Mouse (Mus musculus) myocyte (in vitro differentiated cells): ENCODE measurements around the gene Kcnq1.

ENCODE experiments used
- CEBPB ChIP-seq: IDR thresholded peaks from 2 replicates; pipeline ENCODE4 v1.6.1; 2011; ENCODE audit warnings: mild to moderate bottlenecking, moderate library complexity; ENCODE audit not compliant: poor library complexity, insufficient read depth, severe bottlenecking
- E2F4 ChIP-seq: IDR thresholded peaks from one replicate; pipeline ENCODE4 v1.6.1; 2011; ENCODE audit warnings: mild to moderate bottlenecking, control low read depth, moderate library complexity; ENCODE audit not compliant: insufficient read depth
- MAX ChIP-seq: IDR thresholded peaks from one replicate; pipeline ENCODE4 v1.6.1; 2011; ENCODE audit warnings: low read depth, mild to moderate bottlenecking, control low read depth
- MYOG ChIP-seq, 3 experiments: IDR thresholded peaks; one replicate each; pipeline ENCODE4 v1.6.1; 2011; ENCODE audit warnings: control low read depth in 2 of 3, low read depth in 2 of 3, mild to moderate bottlenecking in 2 of 3; ENCODE audit not compliant: insufficient read length in 2 of 3, control insufficient read depth in 1 of 3, insufficient read depth in 1 of 3
- POLR2A ChIP-seq: IDR thresholded peaks from one replicate; pipeline ENCODE4 v1.6.1; 2011; ENCODE audit warnings: low read depth, mild to moderate bottlenecking, control low read depth, moderate library complexity; ENCODE audit not compliant: insufficient read length
- TCF12 ChIP-seq: IDR thresholded peaks from one replicate; pipeline ENCODE4 v1.6.1; 2011; ENCODE audit warnings: mild to moderate bottlenecking, control low read depth; ENCODE audit not compliant: poor library complexity, insufficient read depth, severe bottlenecking
- USF1 ChIP-seq: IDR thresholded peaks from one replicate; pipeline ENCODE4 v1.6.1; 2011; ENCODE audit warnings: low read depth, mild to moderate bottlenecking, control low read depth, moderate library complexity

- TF ChIP-seq POLR2A (no peak), MYOG (IDR thresholded peaks at IDR 0.05; ENCODE audit: control insufficient read depth in 1 of 3, insufficient read depth in 1 of 3, insufficient read length in 2 of 3, low read depth in 2 of 3) (no peak), CEBPB (no peak), TCF12 (no peak), MAX (no peak), E2F4 (no peak), USF1 (no peak)
Observed at GRCm38 (mm10) chr7:143265829-143266438, 159.8 kb downstream of the Kcnq1 start.
